Mouse (Mus musculus): ENCODE measurements around the gene Ciao1. TPM values are rescaled to one million over a fixed set of nuclear protein-coding genes. Genes with fewer than 3 reads are reported as not detected.

The Ciao1 gene
- polyA plus RNA-seq, 2 experiments = 63.1 to 64.8 TPM

- no peaks in the 10 kb centered on the region for H3K4me1 ChIP-seq (ENCODE audit: control insufficient read depth, insufficient read depth, low read length)
- no peak overlapping the region for H3K4me3 ChIP-seq (replicated peaks; ENCODE audit: low read length)
- ATAC-seq (ENCODE audit: low FRiP score, low read depth) (no peak), DNase-seq (ENCODE audit: low spot score) (no peak)
- no peaks in the 10 kb centered on the region for H3K9me3 ChIP-seq (ENCODE audit: control insufficient read depth, low read length)
- WGBS = 82% methylated on average over 3 of the region's 3 CpGs
- no peaks in the 10 kb centered on the region for H3K27me3 ChIP-seq (ENCODE audit: control insufficient read depth, insufficient read depth, low read length)
- H3K27ac ChIP-seq (replicated peaks; ENCODE audit: low read depth, low read length) = no peak overlapping the region
- peaks cover 48% of the 10 kb centered on the region for H3K36me3 ChIP-seq (ENCODE audit: control insufficient read depth, insufficient read depth, low read length)
- no peak overlapping the region for H3K9ac ChIP-seq (ENCODE audit: low read depth, low read length, severe bottlenecking)
- no peak for TF ChIP-seq POLR2A (IDR thresholded peaks at IDR 0.05; ENCODE audit: borderline replicate concordance, extremely low read depth, insufficient read depth, insufficient read length)
- H3K4me2 ChIP-seq (replicated peaks; ENCODE audit: low read depth, low read length, severe bottlenecking) = no peak overlapping the region
Measured at GRCm38 (mm10) chr2:127254604-127255134, 7.1 kb upstream of the Ciao1 start.

DNA sequence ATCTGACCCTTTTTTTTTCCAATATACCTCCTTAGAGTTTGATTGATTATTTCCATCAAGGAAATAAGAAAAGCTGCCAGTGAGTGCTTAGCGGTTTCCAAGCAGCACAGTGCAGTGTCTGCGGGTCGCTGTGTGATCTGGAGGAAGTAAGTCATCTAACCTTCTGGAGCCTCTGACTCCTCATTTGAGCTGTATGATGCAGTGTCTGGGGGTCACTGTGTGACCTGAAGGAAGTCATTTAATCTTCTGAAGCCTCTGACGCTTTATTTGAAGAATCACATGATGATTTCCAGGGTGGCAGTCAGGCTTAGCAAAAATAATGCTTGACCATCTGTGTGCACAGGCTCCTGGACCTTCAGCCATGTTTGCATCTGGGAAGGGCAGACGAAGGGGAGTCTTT, 5.2 kb upstream of the Ciao1 start:
- H3K27ac ChIP-seq (replicated peaks; ENCODE audit: low read depth, low read length) = no peak overlapping the region
- WGBS = 68% methylated on average over 5 of the region's 5 CpGs
- no peak for ATAC-seq (ENCODE audit: low FRiP score, low read depth)
- H3K4me2 ChIP-seq (replicated peaks; ENCODE audit: low read depth, low read length, severe bottlenecking) = no peak overlapping the region
- peaks cover 11% of the 10 kb centered on the region for H3K4me1 ChIP-seq (ENCODE audit: control insufficient read depth, insufficient read depth, low read length)
- no peak for DNase-seq (ENCODE audit: low spot score)
- H3K27me3 ChIP-seq (ENCODE audit: control insufficient read depth, insufficient read depth, low read length) = no peaks in the 10 kb centered on the region
- no peak for TF ChIP-seq POLR2A (IDR thresholded peaks at IDR 0.05; ENCODE audit: borderline replicate concordance, extremely low read depth, insufficient read depth, insufficient read length)
- H3K4me3 ChIP-seq (replicated peaks; ENCODE audit: low read length) = no peak overlapping the region
- no peaks in the 10 kb centered on the region for H3K9me3 ChIP-seq (ENCODE audit: control insufficient read depth, low read length)
- H3K9ac ChIP-seq (ENCODE audit: low read depth, low read length, severe bottlenecking) = no peak overlapping the region
- H3K36me3 ChIP-seq (ENCODE audit: control insufficient read depth, insufficient read depth, low read length) = peaks cover 37% of the 10 kb centered on the region

DNA sequence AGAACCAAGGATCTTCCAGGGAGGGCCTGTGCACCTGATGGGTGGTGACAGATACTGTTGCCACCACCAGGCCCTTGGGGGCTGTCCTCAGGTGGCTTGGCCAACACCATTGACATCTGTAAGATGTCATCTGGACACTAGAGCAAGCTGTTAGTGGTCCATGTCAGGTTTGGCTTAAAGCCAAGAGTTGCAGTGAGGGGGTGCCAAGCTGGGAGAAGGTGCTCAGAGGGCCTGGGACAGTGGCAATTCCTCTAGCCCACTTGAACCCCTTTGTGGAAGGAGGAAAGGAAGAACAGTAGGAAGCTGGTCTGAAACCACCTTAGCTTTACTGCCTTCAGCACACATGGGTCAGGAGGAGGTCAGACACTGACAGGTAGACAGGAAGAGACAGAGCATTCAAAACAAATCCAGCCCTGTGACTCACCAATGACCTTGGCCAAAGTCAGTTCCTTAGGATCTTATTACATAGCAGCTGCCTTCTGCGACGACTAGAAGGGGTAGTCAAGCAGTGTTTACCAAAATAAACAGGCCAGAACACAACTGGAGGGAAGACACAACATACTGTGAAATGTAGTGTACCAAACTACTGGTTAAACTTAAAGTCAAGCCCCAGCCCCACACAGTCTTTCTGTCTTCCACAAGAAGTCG, 4.4 kb upstream of the Ciao1 start:
- TF ChIP-seq POLR2A (IDR thresholded peaks at IDR 0.05; ENCODE audit: borderline replicate concordance, extremely low read depth, insufficient read depth, insufficient read length) = no peak
- Histone ChIP-seq H3K36me3 (ENCODE audit: control insufficient read depth, insufficient read depth, low read length) (peaks cover 29% of the 10 kb centered on the region), H3K4me3 (replicated peaks; ENCODE audit: low read length) (no peak overlapping the region), H3K9ac (ENCODE audit: low read depth, low read length, severe bottlenecking) (no peak overlapping the region), H3K4me1 (ENCODE audit: control insufficient read depth, insufficient read depth, low read length) (peaks cover 11% of the 10 kb centered on the region), H3K27ac (replicated peaks; ENCODE audit: low read depth, low read length) (no peak overlapping the region), H3K27me3 (ENCODE audit: control insufficient read depth, insufficient read depth, low read length) (no peaks in the 10 kb centered on the region), H3K9me3 (ENCODE audit: control insufficient read depth, low read length) (no peaks in the 10 kb centered on the region), H3K4me2 (replicated peaks; ENCODE audit: low read depth, low read length, severe bottlenecking) (no peak overlapping the region)
- DNase-seq (ENCODE audit: low spot score) (no peak), ATAC-seq (ENCODE audit: low FRiP score, low read depth) (no peak)
- WGBS = 65% methylated on average over 3 of the region's 3 CpGs

DNA sequence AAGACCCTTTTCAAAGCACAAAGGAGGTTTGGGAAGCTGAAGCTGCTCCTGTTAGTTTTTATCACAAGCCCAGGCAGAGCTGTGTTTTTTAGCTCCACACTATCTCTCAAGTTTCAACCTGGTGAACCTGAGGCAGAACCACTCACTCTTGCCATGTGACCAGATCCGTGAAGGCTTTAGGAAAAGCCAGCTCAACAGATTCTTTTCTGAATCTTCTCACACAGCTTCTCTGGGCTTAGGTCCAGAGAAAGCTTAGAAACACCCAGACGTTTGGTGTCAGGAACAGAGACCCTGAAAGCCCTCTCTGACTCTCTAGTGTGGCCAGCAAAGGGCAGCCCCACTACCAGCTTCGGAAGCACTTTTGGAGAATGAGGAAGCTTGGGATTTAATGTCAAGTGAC, 3.8 kb upstream of the Ciao1 start:
- TF ChIP-seq POLR2A (IDR thresholded peaks at IDR 0.05; ENCODE audit: borderline replicate concordance, extremely low read depth, insufficient read depth, insufficient read length) = no peak
- no peak overlapping the region for H3K4me3 ChIP-seq (replicated peaks; ENCODE audit: low read length)
- no peak overlapping the region for H3K9ac ChIP-seq (ENCODE audit: low read depth, low read length, severe bottlenecking)
- 77% methylated on average over 3 of the region's 3 CpGs for WGBS
- no peak overlapping the region for H3K4me2 ChIP-seq (replicated peaks; ENCODE audit: low read depth, low read length, severe bottlenecking)
- ATAC-seq (ENCODE audit: low FRiP score, low read depth) = no peak
- H3K4me1 ChIP-seq (ENCODE audit: control insufficient read depth, insufficient read depth, low read length) = peaks cover 17% of the 10 kb centered on the region
- H3K36me3 ChIP-seq (ENCODE audit: control insufficient read depth, insufficient read depth, low read length) = peaks cover 24% of the 10 kb centered on the region
- H3K27me3 ChIP-seq (ENCODE audit: control insufficient read depth, insufficient read depth, low read length) = no peaks in the 10 kb centered on the region
- H3K9me3 ChIP-seq (ENCODE audit: control insufficient read depth, low read length) = no peaks in the 10 kb centered on the region
- no peak overlapping the region for H3K27ac ChIP-seq (replicated peaks; ENCODE audit: low read depth, low read length)
- no peak for DNase-seq (ENCODE audit: low spot score)

- Histone ChIP-seq H3K27ac (replicated peaks; ENCODE audit: low read depth, low read length) (no peak overlapping the region), H3K4me3 (replicated peaks; ENCODE audit: low read length) (no peak overlapping the region), H3K4me1 (ENCODE audit: control insufficient read depth, insufficient read depth, low read length) (peaks cover 18% of the 10 kb centered on the region), H3K9ac (ENCODE audit: low read depth, low read length, severe bottlenecking) (peak overlapping the region; percentile 25), H3K9me3 (ENCODE audit: control insufficient read depth, low read length) (no peaks in the 10 kb centered on the region), H3K4me2 (replicated peaks; ENCODE audit: low read depth, low read length, severe bottlenecking) (no peak overlapping the region), H3K36me3 (ENCODE audit: control insufficient read depth, insufficient read depth, low read length) (peaks cover 27% of the 10 kb centered on the region), H3K27me3 (ENCODE audit: control insufficient read depth, insufficient read depth, low read length) (no peaks in the 10 kb centered on the region)
- whole genome bisulfite sequencing = 95% methylated on average over 9 of the region's 9 CpGs
- DNase-seq (ENCODE audit: low spot score) = no peak
- TF ChIP-seq POLR2A (IDR thresholded peaks at IDR 0.05; ENCODE audit: borderline replicate concordance, extremely low read depth, insufficient read depth, insufficient read length) = no peak
- ATAC-seq (ENCODE audit: low FRiP score, low read depth) = no peak
Measured at GRCm38 (mm10) chr2:127250291-127251008, 2.8 kb upstream of the Ciao1 start.
